Mouse (Mus musculus): ENCODE results near the gene Itk.

DNA sequence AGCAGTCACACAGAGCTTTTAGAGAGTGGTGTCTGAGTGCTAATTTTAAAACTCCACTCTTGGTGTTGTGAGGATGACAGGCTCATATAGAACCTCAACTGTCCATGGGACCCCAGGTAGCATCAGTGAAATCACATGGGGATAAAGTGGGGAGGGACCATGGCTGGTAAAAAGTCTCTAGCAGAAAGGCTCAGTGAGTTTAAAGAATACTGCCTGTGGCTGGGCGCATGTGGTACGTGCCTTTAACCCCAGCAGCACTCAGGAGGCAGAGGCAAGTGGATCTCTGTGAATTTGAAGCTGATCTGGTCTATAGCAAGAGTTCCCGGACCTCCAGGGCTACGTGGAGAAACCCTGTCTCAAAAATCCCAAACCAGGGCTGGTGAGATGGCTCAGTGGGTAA, 6.8 kb downstream of the Itk start:
- TF ChIP-seq CTCF (IDR thresholded peaks at IDR 0.05; ENCODE audit: control insufficient read depth, insufficient read depth, insufficient read length): no peak
- TF ChIP-seq USF1 (IDR thresholded peaks at IDR 0.05; ENCODE audit: low read depth): no peak
- TF ChIP-seq MAX (IDR thresholded peaks at IDR 0.05): no peak
- no peak for TF ChIP-seq CEBPB (IDR thresholded peaks at IDR 0.05; ENCODE audit: low read depth)
